Mouse (Mus musculus): ENCODE results near the gene Arsk.

Gene Arsk

DNA sequence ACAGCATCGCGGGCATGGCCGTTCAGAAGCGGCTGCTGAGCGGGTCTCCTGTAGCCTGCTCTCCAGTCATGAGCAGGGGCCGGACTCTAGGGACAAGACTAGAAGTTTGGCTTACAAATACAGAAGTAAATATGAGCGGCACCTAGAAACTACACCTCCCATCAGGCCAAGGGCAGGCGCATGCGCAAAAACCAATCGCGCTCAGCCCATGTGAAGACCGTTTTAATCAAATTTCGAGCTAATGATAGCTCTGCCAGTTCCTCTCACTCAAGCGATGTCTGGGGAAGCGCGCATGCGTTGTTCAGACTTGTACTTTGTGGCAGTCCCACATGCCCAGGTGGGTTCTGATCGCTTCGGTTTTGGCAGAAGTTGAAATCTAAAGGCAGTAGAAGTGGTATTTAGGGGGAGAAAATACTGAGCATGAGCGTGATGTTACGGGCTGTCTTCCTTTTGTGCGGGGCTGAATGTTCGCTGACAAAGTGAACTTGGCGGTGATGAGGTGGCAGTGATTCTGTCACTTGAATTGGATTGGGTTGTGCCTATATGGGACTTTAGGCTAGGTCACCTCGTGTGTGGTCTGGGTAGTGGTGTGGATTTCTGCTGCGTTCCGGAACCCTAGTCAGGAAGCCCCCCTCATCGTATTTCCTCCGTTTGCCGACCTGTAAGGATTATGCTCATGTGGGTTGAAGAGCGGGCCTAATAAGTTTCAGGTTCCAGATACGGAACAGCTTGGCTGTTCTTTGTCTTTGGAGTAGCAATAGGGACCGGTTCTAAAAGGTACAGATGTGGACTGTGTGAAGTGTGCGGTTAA, at the start of gene Arsk, which contains the start of gene Ttc37:
TSS of gene Arsk (minus strand) at position 168 of the 811 bp plus-strand sequence.
TSS of gene Ttc37 (plus strand) at position 242 of the 811 bp plus-strand sequence.
- peak; percentile 91 for DNase-seq

DNA sequence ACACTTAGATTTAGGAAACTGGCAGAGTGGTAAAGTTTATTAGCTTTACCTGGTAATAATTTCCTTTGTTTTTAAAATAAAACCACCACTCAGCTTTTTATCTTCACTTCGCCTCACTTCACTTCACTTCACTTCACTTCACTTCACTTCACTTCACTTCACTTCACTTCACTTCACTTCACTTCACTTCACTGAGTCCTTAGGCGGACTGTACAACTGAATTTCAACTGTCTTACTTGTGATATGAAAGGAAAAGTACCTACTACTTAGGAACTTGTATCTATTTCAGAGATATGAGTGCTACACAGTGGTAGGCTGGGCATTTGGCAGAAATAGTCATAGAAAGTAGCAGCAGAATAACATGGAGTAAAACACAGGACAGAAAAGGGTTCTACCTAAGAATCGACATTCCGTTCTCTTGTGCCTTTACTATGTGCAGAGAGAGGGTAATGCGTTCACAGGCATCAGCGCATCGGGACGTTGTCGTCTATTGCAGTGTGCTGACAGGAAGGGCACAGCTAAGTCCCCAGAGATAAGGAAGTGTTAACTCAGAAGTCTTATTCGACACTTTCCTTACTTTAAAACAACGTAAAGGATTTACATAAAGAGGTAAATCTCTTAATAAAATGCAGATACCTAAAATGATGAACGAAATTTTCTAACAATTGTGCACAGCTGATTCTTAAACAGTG, 42.8 kb upstream of the Arsk start:
- DNase-seq: no peak

DNA sequence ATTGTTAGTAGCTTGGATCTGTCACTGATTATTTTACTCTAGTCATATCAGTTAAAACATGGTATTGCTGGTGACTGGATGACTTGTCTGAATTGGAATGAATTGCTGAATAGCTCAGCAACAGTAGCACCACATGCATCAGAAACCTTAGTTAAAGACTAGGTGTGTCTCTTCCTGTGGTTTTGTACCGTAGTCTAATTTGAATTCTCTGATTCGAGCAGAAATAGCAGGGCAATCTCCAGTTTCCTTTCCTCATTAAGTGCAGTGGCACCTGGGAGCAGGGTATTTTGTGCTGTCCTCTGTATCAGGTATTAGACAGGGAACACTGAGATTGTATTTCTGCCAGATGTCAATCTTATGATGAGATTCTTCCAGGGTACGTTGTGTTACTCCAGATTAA, 40.4 kb upstream of the Arsk start:
- no peak for DNase-seq

DNA sequence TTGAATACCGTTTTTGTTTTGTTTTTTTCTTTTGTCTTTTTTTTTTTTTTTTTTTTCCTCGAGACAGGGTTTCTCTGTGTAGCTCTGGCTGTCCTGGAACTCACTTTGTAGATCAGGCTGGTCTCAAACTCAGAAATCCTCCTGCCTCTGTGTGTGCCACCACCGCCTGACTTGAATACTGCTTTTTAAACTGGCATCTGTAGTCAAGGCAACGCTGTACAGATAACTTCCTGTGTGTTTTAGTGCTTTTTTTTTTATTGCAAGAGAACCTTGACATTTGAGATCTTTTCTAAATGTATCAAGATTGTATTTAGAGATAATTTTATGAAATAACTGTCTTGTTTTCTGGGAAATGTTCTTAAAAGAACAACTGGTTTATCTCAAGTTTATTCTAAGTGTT, 34.0 kb upstream of the Arsk start:
- no peak for DNase-seq

DNA sequence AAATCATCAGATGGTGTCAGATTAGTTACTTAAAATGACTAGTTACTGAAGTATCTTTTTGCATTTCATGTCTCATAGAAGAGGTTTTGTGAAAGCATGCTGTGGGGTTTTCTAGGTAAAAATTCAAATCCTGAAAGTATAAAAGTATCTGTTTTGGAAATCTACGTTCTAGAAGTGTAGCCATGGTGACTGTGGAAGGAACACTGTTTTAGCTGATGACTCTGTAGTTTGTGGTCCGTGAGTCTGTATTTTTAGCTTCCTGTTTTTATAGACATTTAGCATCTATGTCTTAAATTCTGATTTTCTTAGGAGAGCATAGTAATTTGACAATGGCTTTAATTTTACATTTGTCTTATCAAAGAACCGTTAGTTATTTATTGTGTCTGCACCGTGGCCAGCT, 30.3 kb upstream of the Arsk start:
- DNase-seq: no peak

DNA sequence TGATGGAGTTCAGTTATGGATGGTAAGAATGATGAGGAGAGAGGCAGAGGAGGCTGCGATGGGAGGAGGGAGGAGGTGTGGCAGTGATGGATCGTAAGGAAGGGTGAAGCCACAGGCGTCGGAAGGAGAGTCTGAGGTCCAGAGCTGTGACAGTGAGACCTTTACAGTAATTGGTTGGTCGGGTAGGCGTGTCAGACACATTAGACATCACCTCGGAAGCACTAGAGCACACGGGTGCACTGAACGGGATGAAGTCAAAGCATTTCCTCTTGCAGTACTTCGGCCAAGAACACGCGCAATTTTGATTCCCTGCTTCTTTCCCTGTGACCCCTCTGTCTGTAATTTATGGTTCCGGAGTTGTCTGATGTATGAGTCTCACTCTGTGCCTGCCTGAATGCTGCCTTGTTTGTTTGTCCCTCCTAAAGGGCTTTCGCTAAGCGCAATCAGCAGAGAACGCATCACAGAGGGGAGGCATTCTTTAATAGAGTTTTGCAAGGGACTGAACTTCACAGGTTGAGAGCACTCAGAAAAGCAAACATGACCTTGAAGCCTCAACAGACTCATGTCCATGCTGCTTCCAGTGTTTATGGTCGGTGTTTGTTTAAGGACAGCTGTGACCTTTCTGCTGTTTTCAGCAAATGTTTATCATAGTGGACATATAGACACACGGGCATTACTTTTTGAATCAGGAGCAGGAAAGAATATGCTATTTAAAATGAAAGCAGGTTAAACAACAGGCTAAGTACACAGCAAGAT, 10.8 kb upstream of the Arsk start:
- DNase-seq: no peak

DNA sequence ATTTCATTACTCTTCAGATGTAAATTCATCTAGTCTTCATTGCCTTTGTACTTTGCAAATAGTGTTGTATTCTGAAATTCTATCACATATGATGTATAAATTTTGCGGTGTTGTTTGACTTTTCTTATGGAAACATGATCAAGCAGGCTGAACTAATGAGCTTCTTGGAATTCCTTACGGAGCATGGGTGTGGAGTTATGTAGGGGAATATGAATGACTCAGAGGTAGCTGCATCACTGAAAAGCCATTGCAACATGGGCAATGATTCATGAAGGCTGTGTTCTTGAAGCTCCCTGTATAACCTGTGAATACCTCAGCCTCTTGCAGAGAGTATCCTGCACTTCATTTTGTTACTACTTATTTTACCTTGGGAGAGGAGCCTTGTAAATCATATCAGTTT, 3.5 kb upstream of the Arsk start:
- DNase-seq: no peak

DNA sequence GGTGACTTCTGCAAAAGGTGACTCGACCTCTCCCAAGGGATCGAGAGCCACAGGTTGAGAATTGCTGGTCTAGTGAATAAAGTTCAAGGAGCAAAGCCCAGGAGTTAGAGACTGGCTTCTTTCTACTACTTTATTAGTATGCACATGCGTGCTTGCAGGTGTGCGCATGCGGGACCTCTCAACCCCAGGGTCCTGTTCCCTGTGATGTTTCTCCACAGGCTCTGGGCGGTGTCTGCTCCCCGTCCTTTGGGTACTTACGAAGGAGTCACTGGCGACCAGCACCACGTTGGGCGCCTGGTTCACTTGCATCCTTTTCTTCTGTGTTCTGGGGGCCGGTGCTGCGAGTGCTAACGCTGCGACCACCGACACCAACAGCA, 356 bp downstream of the Arsk start:
- DNase-seq: peak; percentile 36

DNA sequence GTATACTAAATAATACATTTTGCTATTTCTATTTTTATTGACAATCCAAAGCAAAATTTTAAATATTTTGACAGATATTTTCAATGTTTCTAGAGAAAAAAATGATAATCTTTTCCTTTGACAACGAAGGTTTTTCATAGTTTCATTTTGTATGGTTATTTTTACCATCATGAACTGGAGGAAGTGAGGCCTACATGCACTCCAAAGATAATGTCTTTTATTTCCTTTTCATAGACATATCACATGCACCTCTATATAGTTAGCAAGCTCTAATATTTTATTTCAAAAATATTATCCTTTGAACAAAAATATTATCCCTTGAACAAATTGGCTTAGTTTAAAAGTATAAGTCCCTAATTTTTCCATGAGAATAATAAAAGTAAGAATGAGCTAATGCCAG, 24.1 kb downstream of the Arsk start:
- DNase-seq: no peak

DNA sequence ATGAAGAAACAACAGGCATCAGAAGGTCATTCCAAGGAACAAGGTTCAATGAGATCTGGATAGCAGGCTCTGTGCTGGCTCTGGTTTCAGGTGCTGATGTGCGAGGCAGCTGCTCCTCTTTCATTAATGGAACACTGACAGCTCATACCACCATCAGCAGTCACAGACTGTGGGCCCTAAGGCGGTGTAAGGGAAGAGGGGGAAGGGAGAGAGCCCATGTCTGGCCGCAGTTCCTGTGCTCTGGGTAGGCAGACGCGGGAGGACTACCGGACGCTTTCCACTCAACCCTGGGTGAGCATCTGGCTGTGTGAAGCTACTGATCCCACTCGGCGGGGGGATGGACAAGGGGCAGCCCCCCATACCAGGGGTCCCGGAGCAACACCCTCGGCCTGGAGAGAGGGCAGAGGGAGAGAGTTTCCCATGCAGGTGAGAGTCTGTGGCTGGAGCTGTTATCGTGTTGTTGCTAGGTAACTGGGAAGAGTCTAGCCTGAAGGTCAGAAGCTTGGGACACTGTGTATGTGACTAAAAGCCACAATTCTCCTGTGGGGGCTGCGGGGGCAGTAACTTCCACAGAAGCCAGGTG, 34.0 kb downstream of the Arsk start:
- DNase-seq: no peak

DNA sequence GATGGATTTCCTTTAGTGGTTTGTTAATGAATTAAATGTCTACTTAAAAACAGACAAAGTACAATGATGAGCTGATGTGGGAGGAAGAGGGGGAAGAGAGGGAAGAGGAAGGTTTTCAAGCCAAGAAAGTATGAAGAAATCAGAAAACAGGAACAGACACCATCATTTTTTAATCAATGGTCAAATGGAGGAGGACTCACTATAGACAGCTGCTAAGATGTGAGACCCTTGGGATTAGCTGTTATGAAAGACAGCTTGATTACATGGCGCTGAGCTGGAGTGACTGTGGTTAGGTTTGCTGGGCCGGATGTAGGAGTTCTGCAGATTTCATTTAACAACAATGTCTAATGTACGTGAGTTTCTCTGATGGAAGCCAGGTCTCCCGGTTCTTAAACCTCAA, 34.9 kb downstream of the Arsk start:
- no peak for DNase-seq

DNA sequence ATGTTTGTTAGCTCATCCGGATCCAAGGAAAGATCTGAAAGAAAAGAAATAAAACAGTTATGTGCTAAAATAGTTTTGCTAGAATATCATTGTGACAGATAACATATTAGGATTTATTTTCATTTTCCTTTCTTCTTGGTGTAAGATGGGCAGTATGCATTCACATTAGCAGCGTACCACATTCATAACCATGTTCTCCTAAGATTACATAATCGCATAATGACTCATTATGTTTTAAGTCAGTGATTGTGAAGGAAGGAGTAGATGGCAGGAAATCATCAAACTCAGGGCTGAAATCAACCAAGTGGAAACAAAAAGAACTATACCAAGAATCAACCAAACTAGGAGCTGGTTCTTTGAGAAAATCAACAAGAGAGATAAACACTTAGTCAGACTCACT, 35.9 kb downstream of the Arsk start:
- no peak for DNase-seq

DNA sequence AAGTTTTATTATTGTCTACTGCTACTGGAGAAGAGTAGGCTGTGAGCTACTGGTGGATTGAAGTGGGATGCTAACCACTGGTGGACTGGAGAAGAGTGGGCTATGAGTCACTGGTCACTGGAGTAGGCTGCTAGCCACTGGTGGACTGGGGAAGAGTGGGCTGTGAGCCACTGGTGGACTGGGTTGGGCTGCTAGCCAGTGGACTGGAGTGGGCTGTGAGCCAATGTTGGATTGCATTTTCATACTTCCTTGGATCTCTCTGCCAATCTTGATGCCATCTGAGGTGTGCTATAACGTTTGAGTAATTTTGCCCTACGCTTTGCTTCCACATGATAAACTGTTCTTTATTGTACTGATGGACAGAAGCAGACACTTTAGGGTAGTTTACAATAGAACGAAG, 36.3 kb downstream of the Arsk start:
- DNase-seq: no peak

DNA sequence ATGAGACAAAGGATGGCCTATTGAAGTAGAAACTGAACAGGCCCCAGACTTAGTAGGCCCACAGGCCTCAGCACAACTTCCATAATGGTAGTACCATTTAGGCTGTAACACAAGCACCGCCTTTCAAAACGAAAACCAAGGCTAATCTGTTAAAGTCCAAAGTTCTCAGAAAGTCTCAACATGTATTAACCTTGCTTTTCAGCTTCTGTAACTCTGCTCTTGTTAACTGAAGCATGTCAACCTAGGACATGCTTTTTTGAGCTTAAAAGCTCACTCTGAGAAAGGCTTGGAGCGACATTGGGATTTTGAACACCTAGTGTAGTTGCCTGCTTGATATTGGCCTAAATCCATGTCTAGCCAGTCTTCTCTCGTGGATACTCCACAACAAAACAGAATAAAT, 38.9 kb downstream of the Arsk start:
- no peak for DNase-seq

DNA sequence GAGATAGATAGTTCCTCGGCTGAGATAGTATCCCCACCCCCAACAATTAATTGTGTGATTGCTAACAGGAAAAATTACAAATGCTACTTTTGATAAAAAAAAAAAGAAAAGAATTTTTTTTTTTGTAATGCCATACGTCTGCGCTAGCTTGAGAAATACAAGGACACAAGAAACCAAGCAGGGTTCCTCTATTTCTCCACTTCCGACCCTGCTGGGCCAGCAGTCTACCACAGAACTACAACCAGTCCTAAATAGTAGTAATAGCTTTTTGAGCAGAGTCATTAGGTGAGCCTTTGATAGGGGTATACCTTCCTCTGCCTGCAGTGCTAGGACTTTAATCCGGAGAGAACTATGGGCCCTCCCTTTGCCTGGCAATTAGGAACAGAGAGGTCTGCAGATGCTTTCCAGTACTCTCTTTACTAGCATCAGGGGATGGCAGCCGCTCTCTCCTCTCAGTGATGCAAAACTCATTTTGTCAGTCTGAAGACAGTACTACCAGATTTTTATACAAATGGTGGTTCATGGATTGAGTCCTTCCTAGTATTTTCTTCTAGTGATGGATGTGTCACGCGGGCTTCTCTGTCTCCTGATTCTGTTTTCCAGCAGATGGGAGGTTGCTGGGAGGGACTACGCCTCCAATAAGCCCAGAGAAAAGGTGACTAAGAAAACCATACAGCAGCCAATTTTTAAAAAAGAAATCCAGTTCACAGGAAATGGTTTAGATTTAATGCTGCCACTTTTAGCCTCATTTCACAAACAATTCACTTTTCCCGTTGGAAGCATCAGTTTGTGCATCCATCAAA, 41.0 kb downstream of the Arsk start:
- DNase-seq: no peak

DNA sequence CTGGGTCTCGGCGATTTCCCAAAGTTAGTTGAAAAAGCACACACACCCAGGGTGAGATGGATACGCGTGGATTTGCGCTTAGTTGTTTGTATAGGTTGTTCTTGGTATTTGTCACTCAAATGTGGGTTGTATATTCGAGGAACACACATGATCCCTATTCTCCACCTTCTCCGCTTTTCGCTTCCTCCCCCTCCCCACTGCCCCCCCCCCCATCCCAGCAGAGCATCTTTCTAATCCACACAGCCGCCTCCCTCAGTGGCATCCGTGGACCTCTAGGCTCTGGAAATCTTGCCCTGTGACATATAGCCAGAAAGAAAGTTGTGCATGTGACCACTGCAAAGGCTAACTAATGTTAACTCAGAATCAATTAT, 41.6 kb downstream of the Arsk start, which contains the start of gene Gpr150:
TSS of gene Gpr150 (minus strand) at position 101 of the 371 bp plus-strand sequence.
- DNase-seq: no peak

DNA sequence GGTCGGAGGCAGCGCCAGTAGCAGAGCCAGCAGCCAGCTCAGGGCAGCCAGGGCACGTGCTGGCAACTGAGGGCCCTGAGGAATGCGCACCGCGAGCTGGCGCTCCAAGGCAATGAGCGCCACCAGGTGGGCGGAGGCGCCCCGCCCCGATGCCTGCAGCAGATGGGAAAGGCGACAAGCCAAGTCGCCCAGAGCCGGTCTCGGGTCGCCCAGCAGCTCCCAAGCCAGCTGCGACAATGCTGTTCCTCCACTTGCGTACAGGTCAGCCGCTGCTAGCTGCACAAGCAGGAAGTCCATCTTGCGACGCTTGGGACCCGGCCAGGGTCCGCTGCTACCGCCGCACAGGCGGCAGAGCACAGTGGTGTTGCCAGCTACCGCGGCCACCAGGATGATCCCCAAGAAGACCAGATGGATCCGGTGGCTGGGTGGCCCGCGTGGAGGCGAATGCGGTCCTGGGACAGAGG, 42.2 kb downstream of the Arsk start:
- DNase-seq: peak; percentile 66

DNA sequence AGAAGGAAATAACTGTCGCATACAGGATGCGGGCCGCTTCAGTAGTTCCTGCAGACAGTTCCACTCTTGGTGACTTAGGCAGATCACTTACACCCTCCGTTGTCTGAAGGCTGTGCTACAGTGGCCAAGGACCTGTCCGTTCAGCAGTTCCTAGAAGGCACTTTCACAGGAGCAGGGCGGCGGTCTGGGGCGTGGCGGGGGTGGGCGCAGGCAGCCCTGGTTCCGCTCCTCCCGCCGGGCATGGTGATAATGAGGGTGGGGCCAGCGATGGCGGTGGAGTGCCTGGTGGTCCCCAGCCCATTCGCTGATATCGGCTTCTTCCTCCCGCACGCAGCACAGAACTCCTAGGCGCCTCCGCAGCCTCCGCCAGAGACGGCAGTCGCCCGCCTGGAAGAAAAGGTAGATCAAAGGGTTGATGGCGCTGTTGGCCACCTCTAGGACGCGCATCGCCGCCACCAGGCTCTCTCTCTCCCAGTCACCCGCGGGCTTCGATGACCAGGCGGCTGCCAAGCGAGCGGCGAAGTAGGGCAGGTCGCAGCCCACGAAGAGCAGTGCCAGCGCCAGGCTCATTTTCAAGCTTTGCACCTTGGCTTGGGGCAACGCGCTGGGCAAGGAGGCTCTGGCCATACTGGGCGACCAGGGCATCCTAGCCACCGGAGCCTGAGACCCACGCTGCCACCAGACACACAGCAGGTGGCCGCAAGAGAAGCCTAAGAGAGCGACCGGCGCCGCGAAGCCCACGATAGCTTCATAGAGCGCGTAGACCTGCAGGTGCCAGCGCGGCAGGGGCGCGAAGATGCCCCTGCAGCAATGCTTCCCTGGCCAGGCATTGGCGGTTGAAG, 42.8 kb downstream of the Arsk start:
- DNase-seq: peak; percentile 24

DNA sequence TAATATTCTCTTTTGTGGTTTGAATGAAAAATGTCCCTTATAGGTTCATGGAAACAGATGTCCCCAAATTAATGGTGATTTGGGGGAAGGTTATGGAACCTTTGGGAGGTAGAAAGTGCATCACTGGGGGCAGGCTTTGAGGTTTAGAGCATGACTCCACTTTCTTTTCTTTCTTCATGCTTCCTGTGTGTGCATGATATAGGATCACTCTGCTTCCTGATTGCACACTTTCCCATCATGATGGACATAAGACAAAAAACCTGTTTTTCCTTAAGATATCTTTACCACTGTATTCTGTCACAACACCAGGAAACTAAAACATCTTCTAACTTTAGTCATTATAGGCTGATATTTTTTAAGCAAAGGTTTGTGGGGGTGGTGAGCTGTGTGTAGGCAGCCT, 53.5 kb downstream of the Arsk start:
- DNase-seq: no peak

DNA sequence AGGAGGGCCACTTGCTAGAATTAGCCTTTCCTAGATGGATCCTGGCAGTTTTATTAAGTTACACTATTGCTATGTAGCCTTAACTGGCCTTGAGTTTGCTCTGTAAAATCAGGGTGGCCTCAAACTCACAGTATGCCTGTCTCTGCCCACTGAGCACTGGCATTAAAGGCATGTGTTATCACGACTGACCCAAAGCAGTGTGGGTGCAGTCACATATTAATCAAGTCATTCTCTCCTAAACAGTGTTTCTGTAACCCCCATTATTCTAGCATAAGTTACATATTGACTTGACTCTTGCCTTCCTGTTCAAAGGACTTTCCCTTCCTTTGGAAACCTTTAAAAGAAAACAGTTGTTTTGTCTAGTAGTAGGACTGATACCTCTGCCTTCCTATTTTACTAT, 56.0 kb downstream of the Arsk start:
- no peak for DNase-seq

DNA sequence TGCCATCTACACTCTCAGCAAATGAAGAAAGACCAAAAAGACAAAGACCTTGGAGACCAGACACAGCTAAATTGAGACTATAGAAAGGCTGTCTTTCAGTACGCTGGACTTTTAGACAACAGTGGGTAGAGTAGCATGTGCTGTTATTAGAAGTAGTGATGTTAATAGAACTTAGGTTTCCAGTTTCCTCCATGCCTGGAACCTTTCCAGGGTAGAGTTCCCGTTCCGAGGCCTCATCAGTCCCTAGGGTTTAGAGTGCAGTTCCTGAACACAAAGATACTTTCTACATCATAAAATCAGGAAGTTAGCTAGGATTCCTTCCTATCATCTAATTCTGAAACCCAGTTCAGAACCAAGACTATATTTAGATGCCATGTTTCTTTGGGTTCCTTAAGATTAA, 73.9 kb downstream of the Arsk start:
- no peak for DNase-seq
